Mouse (Mus musculus): Measurements from ENCODE around the gene Eml4. TPM values are rescaled to one million over a fixed set of nuclear protein-coding genes. Genes with fewer than 3 reads are reported as not detected.

The Eml4 gene
- polyA plus RNA-seq, 1 experiment from 2014 or later = 24.9 TPM

DNA sequence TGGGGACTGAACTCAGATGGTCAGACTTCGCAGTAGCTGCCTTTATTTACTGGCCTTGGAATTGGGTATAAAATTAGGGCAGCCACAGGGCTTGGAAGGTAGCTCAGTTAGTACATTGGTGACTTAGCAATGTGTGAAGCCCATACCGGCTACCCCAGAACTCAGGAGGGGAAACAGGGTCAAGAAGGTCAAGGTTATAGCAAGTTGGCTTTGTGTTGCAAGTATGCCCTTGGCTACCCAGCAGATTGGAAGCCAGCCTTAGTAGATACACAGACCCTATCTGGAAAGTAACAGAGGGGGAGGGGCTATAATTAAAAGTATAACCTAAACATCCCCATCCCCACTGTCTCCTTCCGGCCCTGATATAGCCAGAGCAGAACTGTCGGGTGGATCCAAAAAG, 171.2 kb downstream of the Eml4 start:
- no peaks in the 10 kb centered on the region for H3K27me3 ChIP-seq
- no peak for DNase-seq (ENCODE audit: low read depth, low spot score)
- ATAC-seq = no peak
- CTCF ChIA-PET = no interaction called here
- in situ Hi-C loops (cut with MboI; ENCODE audit: low pct_unique_long_range_greater_than_20kb) = no loop called here
- TF ChIP-seq CTCF (IDR thresholded peaks at IDR 0.05) = no peak
- POLR2A ChIA-PET = no interaction called here

DNA sequence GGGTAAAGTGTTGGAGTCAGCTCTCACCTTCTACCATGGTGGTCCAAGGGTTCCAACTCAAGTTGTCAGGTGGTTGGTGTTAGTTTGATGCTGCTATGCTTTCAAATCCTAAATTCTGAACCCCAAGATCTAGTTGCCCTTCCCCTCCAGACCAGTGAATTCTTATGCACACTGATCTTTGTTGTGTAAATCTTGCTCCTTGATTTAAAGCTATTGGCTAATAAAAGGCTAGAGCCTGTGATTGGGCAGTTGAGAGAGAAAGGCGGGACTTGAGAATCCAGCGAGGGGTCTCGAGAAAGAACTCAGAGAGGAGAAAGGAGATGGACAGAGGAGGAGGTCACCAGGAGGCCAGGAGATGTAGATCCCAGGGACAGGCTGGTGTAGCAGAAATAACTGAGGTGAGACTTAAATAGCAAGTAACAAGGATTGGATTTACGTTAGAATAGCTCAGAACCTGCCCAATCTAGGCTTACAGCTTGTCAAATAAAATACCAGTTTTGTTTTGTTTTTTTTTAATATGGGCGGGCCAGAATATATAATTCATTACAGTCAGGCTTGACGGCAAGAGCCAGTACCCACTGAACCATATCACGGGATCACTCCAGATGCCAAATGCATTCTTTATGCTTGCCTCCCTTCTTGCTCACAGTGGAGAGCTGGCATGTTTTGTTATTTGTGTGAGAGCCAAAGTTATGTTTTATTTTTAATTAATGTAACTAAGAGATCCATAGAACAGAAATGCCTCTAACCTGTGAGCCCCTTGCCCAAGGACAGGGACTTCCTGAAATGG, 172.1 kb downstream of the Eml4 start:
- DNase-seq (ENCODE audit: low read depth, low spot score) (no peak), ATAC-seq (no peak)
- no peaks in the 10 kb centered on the region for H3K27me3 ChIP-seq
- in situ Hi-C loops (cut with MboI; ENCODE audit: low pct_unique_long_range_greater_than_20kb) = no loop called here
- no peak for TF ChIP-seq CTCF (IDR thresholded peaks at IDR 0.05)
- ChIA-PET CTCF (interaction anchor here (1.4 kb wide), 1 partner anchor 11 kb away, joined by 4 read pairs; no protein-coding TSS in a partner anchor), POLR2A (no interaction called here)

DNA sequence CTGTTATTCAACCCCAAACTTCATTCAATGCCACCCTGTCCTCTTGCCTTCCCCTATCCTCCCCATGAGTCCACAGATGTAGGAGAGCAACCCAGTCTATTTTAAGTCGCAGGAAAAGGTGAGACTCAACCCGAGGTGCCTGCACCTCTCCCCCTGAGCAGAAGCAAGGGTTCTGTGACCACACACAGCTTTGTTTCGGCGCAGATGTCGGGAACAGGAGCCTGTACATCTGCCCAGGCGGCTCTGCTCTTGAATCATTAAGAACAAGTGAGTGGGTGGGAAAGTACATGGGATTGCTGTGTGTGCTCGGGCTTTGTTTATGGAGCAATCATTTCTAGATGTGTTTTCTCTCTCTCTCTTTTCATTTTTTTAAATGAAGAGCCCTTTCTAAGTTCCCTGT, 174.0 kb downstream of the Eml4 start:
- no peaks in the 10 kb centered on the region for H3K27me3 ChIP-seq
- no peak for TF ChIP-seq CTCF (IDR thresholded peaks at IDR 0.05)
- in situ Hi-C loops (cut with MboI; ENCODE audit: low pct_unique_long_range_greater_than_20kb) = no loop called here
- CTCF ChIA-PET = interaction anchor here (0.7 to 1.6 kb wide), 2 partner anchors 10 to 11 kb away, joined by 3 to 5 read pairs; no protein-coding TSS in a partner anchor
- no peak for DNase-seq (ENCODE audit: low read depth, low spot score)
- no peak for ATAC-seq
- POLR2A ChIA-PET = no interaction called here

DNA sequence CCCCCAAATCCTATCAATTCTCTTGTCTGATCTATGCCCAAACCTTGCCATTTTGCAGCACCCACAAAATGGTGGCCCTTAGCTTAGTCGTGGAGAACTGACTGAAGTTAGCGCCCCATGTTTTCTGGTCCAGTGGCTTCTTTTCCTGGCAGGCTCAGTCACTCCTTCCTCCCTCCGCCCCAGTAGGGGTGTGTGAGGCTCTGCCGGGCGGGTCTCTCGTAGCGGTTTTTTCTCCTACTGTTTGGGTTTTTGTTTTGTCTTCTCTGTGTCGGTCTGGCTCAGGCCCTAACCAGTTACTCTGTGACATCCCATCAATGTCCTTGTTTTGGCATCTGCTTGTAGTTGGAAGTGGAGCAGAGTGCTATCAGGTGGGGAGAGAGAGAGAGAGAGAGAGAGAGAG, 174.9 kb downstream of the Eml4 start:
- DNase-seq (ENCODE audit: low read depth, low spot score) = no peak
- no peak for TF ChIP-seq CTCF (IDR thresholded peaks at IDR 0.05)
- no peaks in the 10 kb centered on the region for H3K27me3 ChIP-seq
- no peak for ATAC-seq
- ChIA-PET CTCF (no interaction called here), POLR2A (no interaction called here)
- in situ Hi-C loops (cut with MboI; ENCODE audit: low pct_unique_long_range_greater_than_20kb) = no loop called here

DNA sequence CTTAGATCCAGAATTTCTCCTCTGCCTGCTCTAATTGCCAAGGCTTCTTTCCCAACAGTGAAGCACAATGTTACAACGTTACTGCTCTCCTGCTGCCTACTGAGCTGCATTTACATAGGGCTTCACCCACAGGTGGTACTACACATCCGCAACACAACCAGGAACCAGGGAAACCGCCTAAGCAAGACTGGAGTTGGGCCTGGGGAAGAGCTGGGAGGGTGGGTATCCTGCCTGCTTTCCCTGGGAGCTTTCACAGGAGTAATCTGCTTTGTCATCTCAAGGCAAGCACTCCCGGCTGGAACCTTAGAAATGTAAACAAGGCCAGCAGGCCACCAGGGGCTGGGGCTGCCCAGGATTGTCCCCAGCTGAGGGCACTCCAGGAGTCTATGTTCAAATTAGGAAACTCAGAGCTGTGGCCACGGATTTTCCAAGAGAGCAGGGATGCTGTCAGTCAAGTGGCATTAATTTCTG, 175.4 kb downstream of the Eml4 start:
- DNase-seq (ENCODE audit: low read depth, low spot score) (no peak), ATAC-seq (no peak)
- H3K27me3 ChIP-seq = no peaks in the 10 kb centered on the region
- ChIA-PET POLR2A (no interaction called here), CTCF (interaction anchor here (1.4 kb wide), 1 partner anchor 13 kb away, joined by 4 read pairs; no protein-coding TSS in a partner anchor)
- in situ Hi-C loops (cut with MboI; ENCODE audit: low pct_unique_long_range_greater_than_20kb) = no loop called here
- no peak for TF ChIP-seq CTCF (IDR thresholded peaks at IDR 0.05)

DNA sequence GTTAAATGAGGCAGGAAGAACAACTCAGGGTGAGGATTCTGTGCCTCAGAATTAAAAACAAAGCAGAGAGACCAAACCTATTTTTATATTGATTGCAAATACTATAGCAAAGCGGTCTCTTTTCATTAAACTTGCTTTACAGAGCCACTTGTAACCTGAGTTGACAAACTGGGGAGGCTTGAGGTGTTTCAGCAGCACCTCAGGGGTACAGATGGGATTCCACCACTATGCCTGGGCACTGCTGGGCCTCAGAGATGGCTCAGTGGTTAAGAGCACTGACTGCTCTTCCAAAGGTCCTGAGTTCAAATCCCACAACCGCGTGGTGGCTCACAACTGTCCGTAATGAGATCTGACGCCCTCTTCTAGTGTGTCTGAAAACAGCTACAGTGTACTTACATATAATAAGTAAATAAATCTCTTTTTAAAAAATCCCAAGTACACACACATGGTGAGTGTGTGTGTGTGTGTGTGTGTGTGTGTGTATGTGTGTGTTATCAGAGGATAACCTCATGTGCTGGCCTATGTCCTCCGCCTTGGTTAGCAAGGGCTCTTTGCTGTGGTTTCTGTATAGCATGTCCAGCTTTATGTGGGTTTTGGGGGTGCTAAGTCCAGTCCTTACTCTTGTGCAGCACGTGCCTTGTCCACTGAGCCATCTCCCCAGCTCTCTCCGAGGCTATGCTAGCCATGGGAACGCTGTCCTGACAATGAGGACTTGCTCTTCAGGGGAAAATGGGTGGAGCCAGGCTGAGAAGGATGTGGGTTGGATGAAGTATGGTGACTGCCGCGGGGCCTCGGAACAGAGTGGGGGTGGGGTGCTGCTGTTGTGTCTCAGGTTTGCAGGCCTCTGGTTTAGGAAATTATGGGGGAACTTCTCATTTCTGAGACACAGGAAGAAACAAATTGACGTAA, 176.1 kb downstream of the Eml4 start:
- in situ Hi-C loops (cut with MboI; ENCODE audit: low pct_unique_long_range_greater_than_20kb) = no loop called here
- no peak for DNase-seq (ENCODE audit: low read depth, low spot score)
- TF ChIP-seq CTCF (IDR thresholded peaks at IDR 0.05) = no peak
- CTCF ChIA-PET = interaction anchor here (1.4 kb wide), 1 partner anchor 13 kb away, joined by 4 read pairs; no protein-coding TSS in a partner anchor
- no peak for ATAC-seq
- no peaks in the 10 kb centered on the region for H3K27me3 ChIP-seq
- POLR2A ChIA-PET = interaction anchor here (0.8 kb wide), 1 partner anchor 9 kb away, joined by 3 read pairs; no protein-coding TSS in a partner anchor

DNA sequence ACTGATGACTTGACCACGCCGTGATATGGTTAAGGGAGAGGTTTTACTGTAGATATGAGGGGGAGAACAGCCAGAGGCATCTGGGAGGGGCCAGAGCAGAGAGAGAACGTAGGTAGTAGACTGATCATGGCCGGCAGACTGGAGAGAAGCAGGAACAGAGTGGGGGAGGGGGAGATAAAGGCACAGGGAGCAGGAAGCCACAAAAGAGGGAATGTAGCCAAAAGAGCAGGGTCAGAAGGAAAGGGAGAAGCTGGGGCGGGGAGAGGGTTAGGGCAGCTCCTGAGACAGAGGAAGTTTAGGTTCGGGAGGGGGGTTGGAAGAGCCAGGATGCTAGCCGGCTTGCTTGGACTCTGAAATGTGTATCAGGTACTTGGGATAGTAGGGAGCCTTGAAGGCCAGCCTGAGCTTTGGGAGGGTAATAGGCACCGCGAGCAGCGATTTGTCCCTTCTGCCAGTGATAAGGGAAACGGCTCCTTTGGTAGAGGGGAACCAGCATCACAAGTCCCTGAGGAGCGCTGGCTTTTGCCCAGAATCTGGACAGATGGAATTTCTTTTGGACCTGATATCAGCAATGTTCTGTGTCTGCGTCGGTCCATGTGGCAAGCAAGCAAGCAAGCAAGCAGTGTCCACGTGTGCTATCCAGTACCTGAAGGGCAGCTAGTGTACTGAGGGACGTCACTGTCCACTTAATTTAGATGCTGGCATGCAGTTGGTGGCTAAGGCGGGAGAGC, 177.1 kb downstream of the Eml4 start:
- no peak for TF ChIP-seq CTCF (IDR thresholded peaks at IDR 0.05)
- ChIA-PET CTCF (interaction anchor here (1.1 kb wide), 1 partner anchor 9 kb away, joined by 5 read pairs; no protein-coding TSS in a partner anchor), POLR2A (interaction anchor here (0.8 kb wide), 1 partner anchor 8 kb away, joined by 3 read pairs; no protein-coding TSS in a partner anchor)
- ATAC-seq = no peak
- no peak for DNase-seq (ENCODE audit: low read depth, low spot score)
- no peaks in the 10 kb centered on the region for H3K27me3 ChIP-seq
- in situ Hi-C loops (cut with MboI; ENCODE audit: low pct_unique_long_range_greater_than_20kb) = no loop called here

Other genes with a start within 250 kb of the Eml4 start
- 86.9 TPM for gene Pkdcc, start 135.6 kb upstream of the Eml4 start, polyA plus RNA-seq (2021)
- gene Cox7a2l, start 166.4 kb downstream of the Eml4 start, polyA plus RNA-seq (2021) = 279 TPM

Data from Patski (cell line).